Mouse (Mus musculus) v-Abl transformed pro-B cells (cell line): Measurements from ENCODE around the gene Gm21987.

Experiments used
- in situ Hi-C, 2 experiments: fragments of 400-800 bp; cut with MboI; formaldehyde crosslinking; loops; one replicate each; pipeline ENCODE4 v1.15.1; 2025; ENCODE audit not compliant: unreplicated experiment in 2 of 2

Gm21987 gene

DNA sequence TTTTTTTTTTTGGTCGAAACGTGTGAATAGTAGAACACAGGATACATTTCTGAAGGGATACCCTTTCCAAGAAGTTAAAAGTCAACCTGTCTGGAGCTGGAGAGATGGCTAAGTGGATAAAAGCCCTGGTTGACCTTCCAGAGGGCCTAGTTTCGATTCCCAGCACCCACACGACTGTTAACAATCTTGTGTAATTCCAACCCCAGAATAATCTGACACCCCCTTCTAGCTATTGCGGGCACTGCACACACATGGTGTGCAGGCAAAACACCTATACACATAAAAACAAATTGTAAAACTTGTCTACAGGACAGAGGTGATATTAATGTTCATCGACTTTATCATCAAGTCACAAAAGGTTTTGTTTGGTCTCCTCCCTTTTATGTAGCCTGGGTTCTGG is 748 bp downstream of the Gm21987 start:
- in situ Hi-C loops, result loop anchor here (5.0 to 25.0 kb wide), 8 partner anchors 135 to 715 kb away; partner anchors contain the start of gene Upk1b (in 1 of the 2)

DNA sequence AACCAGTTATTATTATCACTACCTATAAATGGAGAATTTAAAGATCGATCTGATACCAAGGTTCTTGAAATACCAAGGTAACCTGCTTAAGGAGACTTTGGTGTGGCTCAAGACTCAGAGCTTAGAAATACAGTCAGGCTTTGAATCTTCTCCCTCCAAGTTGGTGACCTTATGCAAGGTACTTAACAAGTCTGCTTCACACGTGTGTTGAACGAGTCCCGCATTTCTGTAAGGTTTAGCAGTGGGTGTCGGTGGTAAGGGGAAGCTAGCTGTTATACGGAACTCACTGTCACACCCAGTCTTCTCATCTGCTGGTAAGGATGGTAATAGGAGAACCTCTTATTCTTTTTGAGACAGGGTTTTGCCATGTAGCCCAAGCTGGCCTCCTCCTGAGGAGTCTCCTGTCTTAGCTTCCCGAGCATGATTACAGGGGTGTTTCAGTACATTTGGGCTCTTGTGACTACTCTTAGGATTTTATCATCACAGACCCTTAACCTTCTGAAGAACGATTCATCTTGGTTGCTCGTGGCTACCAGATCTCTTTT is 1.4 kb downstream of the Gm21987 start:
- in situ Hi-C loops, result loop anchor here (5.0 to 25.0 kb wide), 8 partner anchors 134 to 714 kb away; partner anchors contain the start of gene Upk1b (in 1 of the 2)

DNA sequence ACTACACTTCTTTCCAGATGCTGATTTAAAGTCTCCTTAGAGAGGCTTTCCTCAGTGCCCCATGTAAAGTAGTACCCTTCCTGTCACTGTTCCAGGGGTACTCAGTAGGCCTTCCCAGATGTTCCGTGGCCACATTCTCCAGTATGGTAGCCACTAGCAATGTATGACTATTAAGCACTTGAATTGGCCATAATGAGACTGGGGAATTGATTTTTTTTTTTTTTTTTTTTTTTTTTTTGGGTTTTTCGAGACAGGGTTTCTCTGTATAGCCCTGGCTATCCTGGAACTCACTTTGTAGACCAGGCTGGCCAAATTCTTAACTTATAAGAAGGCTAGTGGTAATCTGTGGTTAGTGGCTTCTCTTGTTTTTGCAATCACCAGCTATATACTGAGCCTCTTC is 3.0 kb downstream of the Gm21987 start:
- in situ Hi-C loops, result loop anchor here (5.0 to 25.0 kb wide), 8 partner anchors 132 to 712 kb away; partner anchors contain the start of gene Upk1b (in 1 of the 2)

DNA sequence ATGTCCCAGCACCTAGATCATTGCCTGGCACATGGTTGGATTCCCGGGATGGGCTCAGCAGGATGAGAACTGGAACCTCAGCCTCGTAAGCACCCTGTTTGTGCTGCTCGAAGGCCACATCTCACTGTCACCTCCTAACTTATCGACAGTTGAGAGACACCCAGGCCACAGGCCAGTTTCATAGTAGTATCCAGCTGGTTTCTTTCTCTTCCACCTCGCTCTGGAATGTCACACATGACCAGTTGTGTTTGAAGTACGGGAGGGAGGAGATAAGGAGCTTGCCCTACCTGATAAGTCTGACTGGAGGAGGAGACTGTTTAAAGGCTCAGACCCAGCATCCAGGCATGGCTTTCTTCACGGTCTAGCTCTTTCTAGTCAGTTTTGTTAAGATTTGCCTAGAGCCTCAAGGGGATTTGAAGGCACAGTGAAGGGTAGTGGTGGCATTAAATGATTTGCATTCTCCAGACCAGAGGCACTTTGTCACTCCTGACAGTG is 3.6 kb downstream of the Gm21987 start:
- in situ Hi-C loops, result no loop called here

DNA sequence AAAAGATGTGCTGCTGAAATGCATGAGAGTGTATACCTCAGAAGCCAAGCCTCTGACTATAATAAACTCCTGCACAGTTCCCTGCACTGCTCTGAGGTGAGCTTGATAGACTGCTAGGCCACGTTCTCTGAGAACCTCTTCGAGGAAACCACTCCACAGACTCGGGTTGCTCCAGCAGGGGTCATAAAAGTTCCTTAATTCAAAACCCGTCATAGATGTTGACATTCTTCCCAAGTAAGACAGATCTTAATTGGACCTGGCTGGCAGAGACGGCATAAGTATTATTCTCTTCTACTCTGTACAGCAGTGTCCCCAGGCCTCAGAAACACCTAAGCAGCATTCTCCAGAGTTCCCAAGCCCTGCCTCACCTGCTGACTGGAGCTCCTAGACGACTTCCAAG is 4.1 kb downstream of the Gm21987 start:
- in situ Hi-C loops, result no loop called here

DNA sequence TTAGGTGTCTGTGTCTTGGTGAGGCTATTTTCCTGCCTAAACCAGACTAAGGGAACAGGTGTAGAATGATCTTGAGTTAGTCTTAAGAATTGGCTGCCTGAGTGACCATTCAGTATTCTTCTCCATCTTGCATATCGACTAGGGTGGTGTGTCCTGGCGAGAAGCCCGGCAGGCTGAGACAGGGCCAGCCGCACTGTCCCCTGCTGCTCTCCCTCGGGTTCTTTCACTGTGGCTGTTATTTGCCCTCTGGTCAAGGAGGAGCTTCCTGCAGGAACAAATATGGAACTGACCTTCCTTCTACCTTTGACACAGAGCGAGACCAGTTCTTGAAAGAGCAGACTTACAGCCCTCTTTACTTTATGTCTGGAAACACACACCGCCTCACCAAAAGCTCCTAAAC is 5.2 kb downstream of the Gm21987 start:
- in situ Hi-C loops, result no loop called here

DNA sequence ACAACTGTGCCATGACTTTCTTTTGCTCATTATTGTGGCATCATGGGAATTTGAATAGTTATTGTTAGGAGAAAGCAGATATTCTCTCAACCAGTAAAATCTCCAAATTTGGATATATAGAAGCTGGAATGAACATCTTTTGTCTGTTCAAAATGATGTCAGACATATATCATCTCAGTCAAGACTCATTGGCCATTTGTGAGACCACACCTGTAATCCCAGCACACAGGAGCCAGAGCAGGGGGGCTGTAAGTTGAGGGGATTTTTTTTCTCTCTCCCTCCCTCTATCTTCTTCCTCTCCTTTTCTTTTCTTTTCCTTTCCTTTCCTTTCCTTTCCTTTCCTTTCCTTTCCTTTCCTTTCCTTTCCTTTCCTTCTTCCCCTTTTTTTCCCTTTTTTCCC is 6.0 kb downstream of the Gm21987 start:
- in situ Hi-C loops, result no loop called here

DNA sequence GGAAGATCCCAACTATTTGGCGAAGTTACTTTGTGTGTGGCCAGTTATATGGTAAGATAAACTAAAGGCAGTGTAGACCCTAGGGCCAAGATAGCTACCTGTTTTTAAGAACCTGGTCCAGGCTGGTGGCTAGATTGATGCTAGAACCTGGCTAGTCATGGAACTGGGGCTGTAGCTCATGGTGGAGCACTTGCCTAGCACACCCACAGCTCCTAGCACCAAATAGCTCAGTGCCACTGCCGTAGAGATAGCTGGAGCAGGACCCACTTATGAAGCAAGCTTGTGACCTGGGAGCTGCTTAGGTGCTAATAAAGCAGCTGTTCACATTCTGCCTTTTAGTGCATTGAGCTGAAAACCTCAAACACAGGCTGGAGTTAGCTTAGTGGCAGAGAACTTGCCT is 6.8 kb downstream of the Gm21987 start:
- in situ Hi-C loops, result no loop called here

DNA sequence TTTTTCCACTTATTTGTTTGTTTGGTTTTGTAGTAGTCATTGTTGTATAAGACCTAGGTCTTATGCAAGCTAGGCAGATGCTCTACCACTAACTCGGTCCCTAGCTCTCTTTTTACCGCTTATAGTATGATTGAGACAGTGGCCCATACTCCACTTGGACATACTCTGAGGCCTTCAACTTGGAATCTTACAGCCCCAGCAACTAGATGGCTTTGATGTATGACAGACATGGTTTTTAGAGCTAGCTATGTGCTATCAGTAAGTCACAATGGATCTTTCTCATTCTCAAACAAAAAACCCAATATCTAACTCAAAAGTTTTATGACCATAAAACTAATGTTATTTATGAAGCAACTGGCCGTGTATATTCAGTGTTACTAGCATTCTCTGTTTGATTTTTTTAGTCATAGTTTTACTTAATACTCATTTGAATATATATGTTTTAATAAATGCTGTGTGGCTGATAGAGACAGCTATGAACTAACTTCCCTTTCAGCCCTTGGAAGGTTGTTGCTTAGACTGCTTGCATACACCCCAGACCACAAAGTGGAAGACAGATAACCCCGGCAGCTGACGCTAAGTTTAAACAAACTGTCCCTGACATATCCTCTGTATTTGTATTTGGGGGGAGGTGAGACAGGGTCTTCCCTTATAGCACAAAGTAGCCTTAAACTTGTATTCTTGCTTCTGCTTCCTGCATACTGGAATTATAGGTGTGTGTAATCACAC is 7.5 kb downstream of the Gm21987 start:
- in situ Hi-C loops, result no loop called here

DNA sequence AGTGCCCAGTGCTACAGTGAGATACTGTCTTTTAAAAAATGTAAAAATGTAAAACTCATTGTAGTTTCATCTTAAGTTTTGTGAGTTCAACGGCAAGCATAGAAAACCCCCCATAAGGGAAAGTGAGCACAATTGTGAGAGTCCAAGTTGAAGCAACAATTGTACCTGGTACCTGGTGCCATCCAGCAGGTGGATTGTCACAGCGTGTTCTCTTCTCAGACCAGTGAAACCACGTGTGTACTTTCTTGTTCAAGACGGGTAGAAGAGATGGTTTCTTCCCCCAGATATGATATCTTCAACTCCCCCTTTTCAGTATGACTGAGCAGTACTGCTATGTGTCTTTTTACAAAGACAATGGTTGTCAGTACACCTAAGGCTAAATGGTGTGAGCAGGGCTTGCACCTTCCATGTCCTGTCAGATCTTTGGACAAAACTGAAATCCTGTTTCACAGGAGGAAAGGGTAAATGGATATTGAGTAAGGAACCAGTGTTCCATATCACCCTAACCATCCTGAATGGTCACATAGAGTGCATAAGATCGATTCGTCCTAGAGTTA is 11.5 kb downstream of the Gm21987 start:
- in situ Hi-C loops, result no loop called here

DNA sequence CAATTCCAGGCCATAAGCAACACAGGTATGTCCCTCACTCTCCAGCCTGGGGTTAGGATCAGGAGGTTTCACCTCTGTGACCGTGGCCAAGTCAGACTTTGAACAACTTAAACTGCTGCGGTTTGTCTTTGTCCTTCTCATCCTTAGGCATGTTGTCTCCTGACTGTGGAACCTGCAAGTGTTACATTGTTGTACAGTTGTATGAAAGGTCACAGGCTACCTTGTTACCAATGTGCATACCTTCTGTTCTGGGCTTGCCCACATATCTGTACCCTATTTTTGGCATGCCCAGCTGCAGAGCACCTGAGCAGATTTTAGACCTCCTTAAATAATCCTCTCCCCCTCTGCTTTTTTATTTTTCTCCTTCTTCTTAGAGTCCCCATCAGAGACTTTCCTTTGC is 12.4 kb downstream of the Gm21987 start:
- in situ Hi-C loops, result no loop called here

DNA sequence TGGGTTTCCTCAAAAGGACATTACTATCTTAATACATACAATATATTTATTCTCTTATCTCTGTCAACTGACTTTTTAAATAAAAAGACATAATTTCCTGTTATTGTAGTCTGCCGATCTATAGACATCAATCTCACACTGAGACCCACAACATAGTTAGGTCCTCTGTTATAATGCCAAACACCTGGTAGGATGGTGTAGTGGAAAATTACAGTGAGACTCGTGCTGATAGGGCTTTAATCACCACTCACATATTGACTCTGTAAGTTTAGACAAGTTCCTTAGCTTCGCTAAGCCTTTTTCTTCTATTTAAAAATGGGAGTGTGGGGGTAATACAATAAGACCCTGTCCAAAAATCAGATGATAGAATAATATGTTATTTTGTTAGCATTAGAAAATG is 13.0 kb downstream of the Gm21987 start:
- in situ Hi-C loops, result no loop called here

DNA sequence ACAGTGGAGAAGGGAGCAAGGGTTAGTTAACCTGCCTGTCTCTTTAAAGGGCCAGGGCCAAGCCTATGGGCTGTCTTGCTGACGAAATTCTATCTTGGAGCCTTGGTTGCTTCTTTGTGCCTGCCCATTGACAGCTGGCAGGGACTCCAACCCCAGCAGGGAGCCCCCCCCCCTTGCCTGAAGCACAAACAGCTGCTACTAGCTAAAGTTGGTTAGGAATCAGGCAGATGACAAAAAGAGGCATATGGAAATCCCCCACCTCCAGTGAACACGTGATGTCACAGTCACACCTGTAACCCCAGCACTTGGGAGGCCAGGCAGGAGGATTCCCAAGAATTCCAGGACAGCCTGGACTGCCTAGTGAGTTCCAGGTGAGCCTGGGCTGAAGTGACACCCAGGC is 13.5 kb downstream of the Gm21987 start:
- in situ Hi-C loops, result no loop called here

DNA sequence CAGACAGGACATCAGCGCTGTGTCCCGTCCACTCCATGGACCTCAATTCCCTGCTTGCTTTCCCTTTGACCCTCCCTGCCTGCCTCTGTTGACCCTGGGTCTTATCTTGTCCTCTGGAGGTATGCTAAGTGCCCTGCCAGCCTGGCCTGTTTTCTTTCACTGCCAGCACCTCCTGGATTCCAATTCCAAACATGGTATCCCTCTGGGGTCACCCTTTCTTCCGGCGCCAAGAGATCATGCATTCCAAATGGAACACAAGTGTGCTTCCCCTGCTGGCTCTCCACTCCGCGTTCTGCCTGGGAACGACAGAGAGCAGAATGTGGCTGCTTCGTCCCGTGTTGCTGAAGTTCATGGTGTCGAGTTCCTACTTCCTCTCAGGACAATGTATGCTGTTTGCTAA is 15.1 kb downstream of the Gm21987 start, which contains the start of gene Popdc2:
TSS of gene Popdc2 (plus strand) at position 277 of the 400 bp plus-strand sequence.
- in situ Hi-C loops, result no loop called here

DNA sequence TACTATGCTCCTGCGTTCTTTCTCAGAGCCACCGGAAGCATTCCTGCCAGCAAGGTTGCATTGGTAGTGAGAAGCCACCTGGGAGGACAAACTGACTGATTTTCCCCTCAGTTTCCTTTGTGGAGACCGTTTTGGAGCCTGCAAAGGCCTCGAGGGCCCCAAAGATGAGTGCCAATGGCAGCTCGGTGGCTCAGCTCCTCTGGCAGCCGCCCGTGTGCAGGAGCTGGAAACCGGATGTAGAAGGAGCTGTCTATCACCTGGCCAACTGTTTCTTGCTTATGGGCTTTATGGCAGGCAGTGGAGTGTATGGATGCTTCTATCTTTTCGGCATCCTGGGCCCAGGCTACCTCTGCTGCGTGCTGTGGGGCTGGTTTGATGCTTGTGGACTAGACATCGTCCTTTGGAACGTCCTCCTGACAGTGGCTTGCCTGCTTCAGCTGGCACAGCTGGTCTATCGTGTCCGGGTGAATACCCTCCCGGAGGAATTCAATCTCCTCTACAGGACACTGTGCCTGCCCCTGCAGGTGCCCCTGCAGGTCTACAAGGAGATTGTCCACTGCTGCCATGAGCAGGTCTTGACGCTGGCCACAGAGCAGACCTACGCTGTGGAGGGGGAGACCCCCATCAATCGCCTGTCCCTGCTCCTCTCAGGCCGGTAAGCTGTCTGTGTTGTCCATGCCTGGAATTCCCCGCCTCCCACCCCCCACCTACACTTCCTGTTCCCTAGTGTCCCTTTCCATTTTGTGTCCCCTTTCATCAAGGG is 15.8 kb downstream of the Gm21987 start:
- in situ Hi-C loops, result no loop called here

DNA sequence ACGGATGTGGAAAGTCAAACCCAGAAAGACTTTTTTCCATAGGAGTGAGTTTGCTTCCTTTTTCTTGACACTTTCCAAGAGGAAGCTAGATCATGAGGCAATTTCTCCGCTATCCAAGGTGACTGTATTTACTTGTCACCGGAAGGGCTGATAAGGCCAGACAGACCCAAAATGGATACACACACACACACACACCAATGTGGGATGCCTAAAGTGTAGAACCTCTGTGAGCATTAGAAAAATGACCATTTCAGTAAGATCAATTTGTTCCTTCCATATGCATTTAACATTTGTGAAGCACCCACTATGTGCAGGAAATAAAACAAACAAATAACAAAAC is 16.4 kb downstream of the Gm21987 start:
- in situ Hi-C loops, result no loop called here

DNA sequence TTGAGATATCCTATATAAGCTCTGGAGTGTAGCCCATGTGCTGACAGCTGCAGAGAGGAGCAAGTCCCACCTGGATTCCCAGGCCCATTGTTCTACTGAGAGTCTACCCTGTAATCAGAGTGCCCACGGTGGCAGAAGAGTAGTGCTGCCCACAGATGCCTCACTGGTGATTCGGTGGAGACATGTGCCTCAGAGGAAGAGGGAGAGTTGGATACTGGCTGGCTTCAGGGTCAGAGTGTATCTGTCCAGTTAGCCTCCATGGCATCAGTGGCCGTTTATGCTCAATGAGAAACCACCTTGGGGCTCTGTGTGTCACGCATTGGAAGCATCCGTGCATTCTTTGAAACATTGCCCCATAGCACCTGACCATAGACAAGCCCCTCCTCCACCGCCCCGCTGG is 16.8 kb downstream of the Gm21987 start:
- in situ Hi-C loops, result no loop called here

DNA sequence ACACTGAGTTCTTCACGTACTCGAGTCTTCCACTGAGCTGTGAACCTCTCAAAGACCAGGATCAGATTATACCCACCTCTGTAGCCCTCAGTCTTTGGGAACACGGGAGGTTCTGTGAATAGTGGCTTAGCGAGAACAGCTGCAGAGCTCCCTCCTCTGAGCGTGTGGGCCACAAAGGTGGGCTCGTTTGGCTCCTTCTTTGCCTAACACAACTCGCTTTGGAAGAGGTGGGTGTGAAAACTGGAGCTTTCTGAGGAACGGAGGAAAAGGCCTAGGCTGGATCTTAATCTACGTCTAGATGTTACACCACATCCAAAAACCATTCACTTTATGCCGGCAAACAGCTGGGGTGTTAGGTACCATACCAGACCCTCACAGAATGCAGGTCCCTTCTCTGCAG is 18.6 kb downstream of the Gm21987 start:
- in situ Hi-C loops, result no loop called here

DNA sequence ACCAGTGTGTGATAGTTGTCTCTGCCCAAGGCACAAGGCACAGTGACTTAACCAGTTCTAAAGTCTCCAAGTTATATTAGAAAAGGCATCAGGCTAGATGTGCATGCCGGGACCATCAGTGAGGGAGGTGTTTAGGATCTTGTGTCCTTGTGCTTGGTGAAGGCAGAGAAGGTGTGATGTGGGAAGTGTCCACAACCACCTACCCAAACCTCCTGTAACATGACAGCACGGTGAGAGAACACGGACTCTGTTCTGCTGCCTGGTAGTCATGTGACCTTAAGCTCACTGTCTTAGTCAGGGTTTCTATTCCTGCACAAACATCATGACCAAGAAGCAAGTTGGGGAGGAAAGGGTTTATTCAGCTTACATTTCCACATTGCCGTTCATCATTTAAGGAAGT is 19.4 kb downstream of the Gm21987 start:
- in situ Hi-C loops, result no loop called here

DNA sequence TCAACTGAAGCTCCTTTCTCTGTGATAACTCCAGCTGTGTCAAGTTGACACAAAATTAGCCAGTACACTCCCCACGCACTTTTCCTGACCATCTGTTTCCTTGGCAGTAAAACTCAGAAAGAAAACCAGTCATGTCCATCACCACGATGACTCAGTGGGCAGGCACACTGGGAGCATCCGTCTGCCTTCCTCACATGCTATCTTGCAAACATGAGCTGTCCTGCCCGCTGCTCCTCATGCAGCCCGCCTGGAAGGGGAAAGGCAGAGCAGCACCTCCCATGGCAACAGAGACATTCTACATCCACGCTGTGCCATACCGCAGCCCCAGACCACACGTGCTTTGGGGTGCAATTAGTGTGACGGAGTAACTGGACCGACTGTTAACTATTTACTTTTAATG is 21.5 kb downstream of the Gm21987 start:
- in situ Hi-C loops, result no loop called here

DNA sequence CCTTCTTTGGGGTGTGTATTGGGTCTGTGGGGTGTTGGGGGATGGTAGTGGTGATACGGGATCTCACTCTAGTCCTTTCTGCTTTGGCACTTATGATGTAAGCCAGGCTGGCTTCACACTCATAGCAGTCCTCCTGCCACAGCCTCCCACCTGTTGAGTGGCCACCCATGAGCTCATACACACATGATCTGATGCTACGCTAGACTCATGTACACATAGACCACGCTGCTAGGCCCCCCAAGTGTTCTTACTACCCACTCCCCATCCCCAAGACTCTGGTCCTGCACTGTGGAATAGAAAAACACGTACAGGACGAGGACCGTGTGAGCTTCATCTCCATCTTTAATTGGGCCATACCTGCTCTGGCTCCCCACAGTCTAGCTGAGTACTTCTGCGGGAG is 22.2 kb downstream of the Gm21987 start:
- in situ Hi-C loops, result no loop called here
